Mouse (Mus musculus) Patski (cell line): ENCODE data around the gene Wnt9a. TPM values are rescaled to one million over a fixed set of nuclear protein-coding genes. Genes with fewer than 3 reads are reported as not detected.

ENCODE experiments used
- ATAC-seq: fragments of 100-300 bp; one replicate; pipeline ENCODE4 v1.8.0; 2021
- CTCF ChIA-PET: fragments of 350-600 bp; sonication (Branson Sonifier 250); formaldehyde crosslinking; loops from one replicate; lab custom pipeline; 2022; ENCODE audit warnings: inconsistent platforms; lab: Charles Lee
- POLR2A ChIA-PET: fragments of 350-600 bp; sonication (Branson Sonifier 250); formaldehyde crosslinking; loops from one replicate; lab custom pipeline; 2022; ENCODE audit warnings: antibody characterized with exemption, inconsistent platforms; lab: Charles Lee
- DNase-seq: peaks from one replicate; pipeline ENCODE4 v3.0.0-alpha.2; 2011; ENCODE audit warnings: low read depth, low spot score
- H3K27me3 ChIP-seq: fragments of 371-371 bp; one replicate; pipeline ENCODE4 v1.5.1; 2021
- CTCF ChIP-seq: fragments of 100-300 bp; IDR thresholded peaks from one replicate; pipeline ENCODE4 v1.5.1; 2021
- in situ Hi-C: fragments of 300-500 bp; cut with MboI; formaldehyde crosslinking; loops from 3 replicates; pipeline ENCODE4 v1.11.1; 2018; ENCODE audit warnings: low pct_unique_long_range_greater_than_20kb, mixed read lengths
- polyA plus RNA-seq: library from polyadenylated mRNA; unstranded; gene quantifications from one replicate; pipeline ENCODE4 v1.2.3, GENCODE M21; 2021

The Wnt9a gene
- polyA plus RNA-seq, 1 experiment from 2014 or later: 7.5 TPM

DNA sequence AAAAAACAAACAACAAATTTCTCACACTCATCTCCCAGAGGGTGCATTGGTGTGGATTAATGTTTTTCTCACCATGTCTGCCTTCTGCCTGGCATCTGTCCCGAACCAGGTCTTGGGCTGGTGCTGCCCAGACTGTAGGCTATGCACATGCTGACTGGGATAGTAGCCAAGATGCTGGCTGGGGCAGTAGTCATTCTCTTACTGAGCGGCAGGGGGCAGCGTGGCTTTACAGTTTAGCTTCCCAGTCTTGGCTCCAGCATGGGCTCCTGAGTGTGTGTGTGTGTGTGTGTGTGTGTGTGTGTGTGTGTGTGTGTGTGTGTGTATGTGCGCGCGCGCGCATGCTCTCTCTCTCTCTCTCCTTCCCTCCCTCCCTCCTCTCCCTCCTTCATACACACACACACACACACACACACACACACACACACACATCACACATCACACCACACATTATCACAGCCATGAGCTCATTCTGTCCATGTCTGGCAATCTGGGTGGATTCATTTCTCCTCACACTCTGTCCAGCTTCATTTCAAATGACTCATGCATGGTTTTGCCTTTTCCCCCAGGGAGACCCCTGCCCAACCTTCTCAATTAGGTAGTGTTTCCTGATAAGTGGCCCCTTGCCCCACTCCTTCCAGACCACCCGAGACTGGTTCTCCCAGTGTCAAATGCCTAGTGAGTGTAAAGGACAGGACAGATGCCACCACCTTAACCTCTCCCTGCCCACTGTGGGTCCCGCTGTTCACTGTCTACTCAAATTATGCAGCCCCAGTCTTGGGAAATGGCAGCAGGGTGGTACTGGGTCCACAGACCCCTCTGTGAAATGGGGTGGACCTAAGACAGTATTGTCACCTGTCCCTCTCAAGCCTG lies 3.8 kb upstream of the Wnt9a start:
- ATAC-seq: no peak
- no peaks in the 10 kb centered on the region for H3K27me3 ChIP-seq
- TF ChIP-seq CTCF: no peak
- DNase-seq: no peak
- CTCF ChIA-PET: interaction anchor here (1.0 to 1.7 kb wide), 5 partner anchors 10 to 181 kb away, joined by 3 to 10 read pairs (median 5); no protein-coding TSS in a partner anchor
- in situ Hi-C loops: loop anchor here (5.0 kb wide), 1 partner anchor 179 kb away; no protein-coding TSS in a partner anchor
- POLR2A ChIA-PET: interaction anchor here (1.1 kb wide), 1 partner anchor 25 kb away, joined by 3 read pairs; no protein-coding TSS in a partner anchor

- TF ChIP-seq CTCF: no peak
- ChIA-PET CTCF (interaction anchor here (1.5 to 1.6 kb wide), 2 partner anchors 111 to 178 kb away, joined by 3 to 5 read pairs; no protein-coding TSS in a partner anchor), POLR2A (interaction anchor here (0.6 kb wide), 1 partner anchor 38 kb away, joined by 4 read pairs; no protein-coding TSS in a partner anchor)
- ATAC-seq (no peak), DNase-seq (no peak)
- in situ Hi-C loops: no loop called here
- no peaks in the 10 kb centered on the region for H3K27me3 ChIP-seq
These were observed 1.5 kb upstream of the Wnt9a start for GRCm38 (mm10) chr11:59305008-59305820.

DNA sequence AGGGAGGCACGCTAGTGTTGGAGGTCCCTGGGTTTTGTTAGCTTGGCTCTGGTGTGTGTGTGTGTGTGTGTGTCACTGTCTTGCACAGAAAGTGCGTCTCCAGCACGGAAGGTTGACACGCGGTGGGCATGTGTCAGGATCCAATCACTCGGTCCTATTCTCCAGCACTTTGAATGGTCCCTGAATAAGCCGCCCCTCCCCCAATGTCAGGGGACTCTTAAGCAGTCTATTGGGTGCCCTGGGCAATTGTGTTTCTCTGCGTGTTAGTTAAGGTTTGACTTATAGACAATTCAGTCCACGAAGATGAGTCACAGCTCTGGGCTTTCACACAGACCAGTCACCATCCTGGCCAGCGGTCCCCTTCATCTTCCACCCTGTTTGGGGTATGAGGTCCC lies 910 bp upstream of the Wnt9a start:
- POLR2A ChIA-PET: interaction anchor here (0.7 kb wide), 1 partner anchor 181 kb away, joined by 3 read pairs; no protein-coding TSS in a partner anchor
- TF ChIP-seq CTCF: no peak
- ATAC-seq: no peak
- CTCF ChIA-PET: interaction anchor here (1.5 to 1.6 kb wide), 2 partner anchors 110 to 178 kb away, joined by 3 to 5 read pairs; no protein-coding TSS in a partner anchor
- DNase-seq: no peak
- in situ Hi-C loops: no loop called here
- H3K27me3 ChIP-seq: no peaks in the 10 kb centered on the region

DNA sequence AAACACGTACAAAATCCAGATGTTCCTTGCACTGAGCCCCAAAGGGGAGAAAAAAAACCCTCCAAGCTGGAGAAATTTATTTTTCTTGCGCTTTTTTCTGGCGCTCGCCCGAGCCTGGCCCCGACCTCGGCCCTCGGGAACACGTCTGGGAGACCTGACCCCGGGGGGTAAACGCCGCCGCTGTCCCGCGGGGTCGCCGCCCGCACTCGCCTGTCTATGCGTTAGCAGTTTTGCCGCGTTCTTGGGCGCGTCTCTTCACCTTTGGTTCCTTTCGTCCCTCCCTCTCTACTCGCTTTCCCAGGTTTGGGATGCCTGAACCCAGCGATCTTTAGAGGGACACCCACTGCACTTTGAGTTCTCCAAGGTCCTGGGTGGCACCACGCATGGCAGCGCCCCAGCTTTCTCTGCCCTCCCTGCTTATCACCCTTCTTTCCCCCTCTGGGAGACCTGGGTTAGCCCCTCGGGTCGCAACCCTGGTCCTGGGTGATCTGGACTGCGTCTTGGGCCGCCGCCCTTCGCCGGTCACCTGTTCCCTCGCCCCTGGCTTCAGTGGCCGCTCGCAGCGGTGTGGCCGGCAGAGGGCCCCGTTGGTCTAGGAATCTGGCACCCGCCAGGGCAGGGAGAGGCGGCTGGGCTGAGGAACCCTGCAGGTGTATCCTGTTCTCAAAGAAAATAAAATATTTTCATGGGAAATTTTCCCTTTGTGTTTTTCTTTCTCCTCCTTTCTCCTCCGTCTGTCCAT lies 865 bp downstream of the Wnt9a start:
- no peak for TF ChIP-seq CTCF
- H3K27me3 ChIP-seq: no peaks in the 10 kb centered on the region
- in situ Hi-C loops: no loop called here
- ChIA-PET POLR2A (interaction anchor here (1.8 kb wide), 1 partner anchor 118 kb away, joined by 5 read pairs; no protein-coding TSS in a partner anchor), CTCF (interaction anchor here (1.0 kb wide), 1 partner anchor 106 kb away, joined by 3 read pairs; no protein-coding TSS in a partner anchor)
- ATAC-seq (peak; percentile 71), DNase-seq (no peak)

- CTCF ChIA-PET: interaction anchor here (1.0 to 1.6 kb wide), 3 partner anchors 19 to 177 kb away, joined by 3 to 8 read pairs (median 5); no protein-coding TSS in a partner anchor
- in situ Hi-C loops: no loop called here
- POLR2A ChIA-PET: interaction anchor here (1.1 to 1.8 kb wide), 2 partner anchors 23 to 117 kb away, joined by 3 to 5 read pairs; no protein-coding TSS in a partner anchor
- ATAC-seq: peak; percentile 49
- no peaks in the 10 kb centered on the region for H3K27me3 ChIP-seq
- no peak for TF ChIP-seq CTCF
- no peak for DNase-seq
These were observed 1.4 kb downstream of the Wnt9a start for GRCm38 (mm10) chr11:59308164-59308542.

GRCm38 (mm10) chr11:59308625-59309024 lies 1.9 kb downstream of the Wnt9a start:
- no peak for TF ChIP-seq CTCF
- POLR2A ChIA-PET: interaction anchor here (1.1 to 1.8 kb wide), 2 partner anchors 22 to 117 kb away, joined by 3 to 5 read pairs; no protein-coding TSS in a partner anchor
- no peak for ATAC-seq
- CTCF ChIA-PET: interaction anchor here (1.0 to 1.6 kb wide), 4 partner anchors 15 to 177 kb away, joined by 3 to 8 read pairs (median 4); no protein-coding TSS in a partner anchor
- in situ Hi-C loops: no loop called here
- H3K27me3 ChIP-seq: no peaks in the 10 kb centered on the region
- no peak for DNase-seq

DNA sequence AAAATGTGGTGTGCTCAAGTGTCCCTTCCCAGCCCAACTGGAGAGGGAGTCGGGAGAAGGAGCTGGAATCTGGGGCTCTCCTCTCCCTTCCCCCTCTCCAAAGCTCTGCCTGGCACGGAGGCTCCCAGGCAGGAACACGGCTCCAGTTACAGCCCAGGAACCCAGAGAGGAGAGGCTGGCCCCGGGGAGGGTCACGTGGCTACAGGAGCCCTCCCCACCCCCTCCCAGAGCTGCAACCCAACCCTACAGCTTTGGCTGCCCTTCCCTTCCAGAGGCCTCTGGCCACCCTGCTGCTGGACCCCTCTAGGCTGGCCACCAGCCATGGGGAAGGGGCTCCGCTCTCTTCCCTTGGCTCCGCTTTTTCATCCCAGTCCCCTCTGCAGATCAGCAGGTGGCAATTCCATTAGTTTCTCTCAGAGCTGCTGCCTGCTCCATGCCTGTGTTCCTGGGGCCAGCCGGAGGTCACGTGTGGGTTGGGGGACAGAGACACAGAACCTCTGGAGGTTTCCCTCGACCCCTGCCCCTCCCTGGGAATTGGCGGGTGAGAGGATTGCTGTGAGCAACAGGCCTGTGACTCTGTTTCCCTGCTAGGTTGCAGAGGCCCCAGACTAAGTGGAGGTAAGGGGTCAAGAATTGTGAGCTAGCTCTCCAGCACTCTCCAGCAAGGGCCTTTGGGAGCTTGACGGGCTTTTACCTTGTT lies 2.5 kb downstream of the Wnt9a start:
- ChIA-PET CTCF (interaction anchor here (1.0 to 1.6 kb wide), 4 partner anchors 14 to 176 kb away, joined by 3 to 8 read pairs (median 4); no protein-coding TSS in a partner anchor), POLR2A (interaction anchor here (0.7 to 1.8 kb wide), 4 partner anchors 22 to 162 kb away, joined by 3 to 5 read pairs (median 3); no protein-coding TSS in a partner anchor)
- in situ Hi-C loops: no loop called here
- no peaks in the 10 kb centered on the region for H3K27me3 ChIP-seq
- ATAC-seq: no peak
- no peak for TF ChIP-seq CTCF
- no peak for DNase-seq

DNA sequence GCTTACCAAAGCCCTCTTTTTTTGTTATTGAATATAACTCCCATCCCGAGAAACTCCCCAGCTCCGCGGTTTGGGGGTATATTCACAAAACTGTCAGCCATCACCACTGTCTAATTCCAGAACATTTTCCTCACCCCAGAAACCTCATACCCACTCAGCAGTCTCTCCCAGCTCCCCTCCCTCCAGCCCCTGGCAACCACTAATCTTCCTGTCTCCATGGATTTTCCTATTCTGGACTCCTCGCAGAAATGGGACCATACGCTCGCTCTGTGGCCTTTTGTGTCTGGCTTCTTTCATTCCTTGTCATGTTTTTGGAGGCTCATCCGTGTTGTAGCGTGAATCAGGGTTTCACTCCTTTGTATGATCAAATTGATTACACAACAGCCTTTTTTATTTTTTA lies 3.2 kb downstream of the Wnt9a start:
- no peak for TF ChIP-seq CTCF
- ChIA-PET CTCF (interaction anchor here (0.6 to 1.0 kb wide), 2 partner anchors 13 to 115 kb away, joined by 3 read pairs; no protein-coding TSS in a partner anchor), POLR2A (interaction anchor here (0.7 to 1.1 kb wide), 2 partner anchors 22 to 161 kb away, joined by 3 read pairs; no protein-coding TSS in a partner anchor)
- no peak for ATAC-seq
- no peaks in the 10 kb centered on the region for H3K27me3 ChIP-seq
- in situ Hi-C loops: no loop called here
- DNase-seq: no peak
